Mouse (Mus musculus) erythroblast, embryonic 14.5 days (primary cell): ENCODE data around the gene Galnt17. TPM values are rescaled to one million over a fixed set of nuclear protein-coding genes. Genes with fewer than 3 reads are reported as not detected.

ENCODE experiments used
- H3K27me3 ChIP-seq: 2 replicates; pipeline ENCODE4 v1.6.1; 2012; ENCODE audit warnings: inconsistent platforms; ENCODE audit not compliant: control insufficient read depth
- H3K36me3 ChIP-seq: 2 replicates; pipeline ENCODE4 v1.6.1; 2012; ENCODE audit warnings: mild to moderate bottlenecking, inconsistent platforms; ENCODE audit not compliant: control insufficient read depth
- H3K4me1 ChIP-seq: 2 replicates; pipeline ENCODE4 v1.6.1; 2012; ENCODE audit warnings: inconsistent platforms; ENCODE audit not compliant: control insufficient read depth
- H3K4me3 ChIP-seq: replicated peaks from 2 replicates; pipeline ENCODE3; 2012; ENCODE audit warnings: moderate library complexity, mild to moderate bottlenecking, inconsistent platforms
- H3K9me3 ChIP-seq: 2 replicates; pipeline ENCODE4 v1.6.1; 2012; ENCODE audit warnings: low read length, inconsistent platforms, mixed read lengths; ENCODE audit not compliant: control insufficient read depth
- GATA1 ChIP-seq: IDR thresholded peaks from 2 replicates; pipeline ENCODE4 v1.6.1; 2012; ENCODE audit warnings: low read length, inconsistent platforms, mixed read lengths
- TAL1 ChIP-seq: IDR thresholded peaks from 3 replicates; pipeline ENCODE4 v1.6.1; 2012; ENCODE audit warnings: low read length, inconsistent platforms, mixed read lengths
- polyA plus RNA-seq: library from polyadenylated mRNA; stranded (reverse); fragments of >175 nt; gene quantifications from 2 replicates; pipeline ENCODE4 v1.2.3, GENCODE M21; 2012

Galnt17 gene
- polyA plus RNA-seq, 1 experiment: not detected

DNA sequence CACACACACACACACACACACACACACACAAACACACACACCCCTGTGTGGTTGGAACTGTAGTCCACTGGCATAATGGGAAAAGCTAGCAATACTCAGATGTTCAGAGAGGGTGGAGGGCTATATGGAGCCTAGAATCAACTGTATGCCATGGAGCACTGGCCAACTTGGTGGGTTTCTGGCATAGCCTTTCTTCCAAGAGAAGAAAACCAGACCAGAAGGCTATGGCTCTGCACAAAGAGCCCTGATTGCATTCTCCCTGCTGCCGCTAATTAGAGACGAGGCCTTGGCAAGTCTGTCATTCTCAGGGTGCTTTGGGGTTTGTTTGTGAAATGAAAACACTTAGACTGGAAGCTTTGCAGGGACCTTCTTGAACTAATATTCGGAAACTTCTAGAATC is 301.8 kb downstream of the Galnt17 start:
- no peaks in the 10 kb centered on the region for H3K27me3 ChIP-seq
- no peak overlapping the region for H3K4me3 ChIP-seq
- H3K4me1 ChIP-seq: no peaks in the 10 kb centered on the region
- TF ChIP-seq TAL1 (no peak), GATA1 (no peak)
- peaks cover 23% of the 10 kb centered on the region for H3K9me3 ChIP-seq
- H3K36me3 ChIP-seq: no peaks in the 10 kb centered on the region

DNA sequence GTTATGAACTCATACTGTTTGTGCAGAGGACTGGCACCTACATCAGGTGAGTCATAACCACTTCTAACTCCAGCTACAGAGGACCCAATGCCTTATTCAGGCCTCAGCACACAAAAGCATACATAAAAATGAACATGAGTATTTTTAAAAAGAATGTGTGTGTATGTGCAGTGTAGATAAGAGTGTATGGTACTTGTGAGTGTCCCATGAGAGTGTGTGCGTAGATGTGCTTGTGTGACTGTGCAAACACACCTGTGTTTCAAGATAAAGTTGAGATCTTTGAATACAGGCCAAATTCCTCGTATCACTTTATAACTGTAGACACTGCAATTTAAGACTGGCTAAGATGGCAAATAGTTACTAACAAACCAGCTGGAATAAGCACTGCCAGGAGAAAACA is 307.7 kb downstream of the Galnt17 start:
- Histone ChIP-seq H3K36me3 (no peaks in the 10 kb centered on the region), H3K9me3 (peaks cover 37% of the 10 kb centered on the region), H3K4me1 (no peaks in the 10 kb centered on the region), H3K27me3 (no peaks in the 10 kb centered on the region), H3K4me3 (no peak overlapping the region)
- no peak for TF ChIP-seq TAL1
- TF ChIP-seq GATA1: no peak

DNA sequence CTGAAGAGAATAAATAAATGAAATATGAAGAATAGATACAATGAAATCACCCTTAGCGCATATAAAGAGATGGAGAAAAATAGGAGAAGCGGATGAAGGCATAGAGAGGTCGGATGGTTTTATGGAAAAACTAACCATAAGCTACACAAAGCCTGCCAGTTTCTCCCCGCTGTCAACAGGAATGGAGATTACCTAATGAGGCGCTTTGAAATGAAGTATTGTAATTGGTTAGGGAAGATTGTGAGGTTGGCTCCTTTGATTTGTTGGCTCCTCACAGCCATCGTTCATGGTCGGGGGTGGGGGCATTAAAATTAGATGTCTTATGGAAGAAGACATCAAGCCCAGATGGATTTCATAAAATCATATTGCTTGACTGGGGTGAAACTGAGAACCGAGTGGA is 329.0 kb downstream of the Galnt17 start:
- Histone ChIP-seq H3K36me3 (no peaks in the 10 kb centered on the region), H3K27me3 (no peaks in the 10 kb centered on the region), H3K4me1 (no peaks in the 10 kb centered on the region), H3K9me3 (peaks cover 28% of the 10 kb centered on the region), H3K4me3 (no peak overlapping the region)
- no peak for TF ChIP-seq GATA1
- no peak for TF ChIP-seq TAL1

DNA sequence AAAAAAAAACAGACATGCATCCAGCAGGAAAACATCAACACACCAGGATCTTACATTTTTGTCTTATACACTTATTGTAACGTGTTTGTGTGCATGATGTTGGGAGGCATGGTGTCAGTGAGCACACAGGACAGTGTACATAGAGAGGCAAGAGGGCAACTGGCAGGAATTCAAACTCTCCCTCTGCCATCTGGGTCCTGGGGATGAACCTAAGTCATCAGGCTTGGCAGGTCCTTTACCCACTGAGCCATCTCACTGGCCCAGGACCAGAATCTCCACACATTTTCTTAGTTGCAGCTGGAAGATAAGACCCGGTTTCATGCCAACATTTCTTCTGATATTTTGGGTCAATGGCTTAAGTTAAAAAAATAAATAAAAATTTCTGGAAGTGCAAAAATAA is 329.4 kb downstream of the Galnt17 start:
- no peak overlapping the region for H3K4me3 ChIP-seq
- peaks cover 28% of the 10 kb centered on the region for H3K9me3 ChIP-seq
- H3K27me3 ChIP-seq: no peaks in the 10 kb centered on the region
- no peaks in the 10 kb centered on the region for H3K36me3 ChIP-seq
- no peaks in the 10 kb centered on the region for H3K4me1 ChIP-seq
- TF ChIP-seq TAL1: no peak

DNA sequence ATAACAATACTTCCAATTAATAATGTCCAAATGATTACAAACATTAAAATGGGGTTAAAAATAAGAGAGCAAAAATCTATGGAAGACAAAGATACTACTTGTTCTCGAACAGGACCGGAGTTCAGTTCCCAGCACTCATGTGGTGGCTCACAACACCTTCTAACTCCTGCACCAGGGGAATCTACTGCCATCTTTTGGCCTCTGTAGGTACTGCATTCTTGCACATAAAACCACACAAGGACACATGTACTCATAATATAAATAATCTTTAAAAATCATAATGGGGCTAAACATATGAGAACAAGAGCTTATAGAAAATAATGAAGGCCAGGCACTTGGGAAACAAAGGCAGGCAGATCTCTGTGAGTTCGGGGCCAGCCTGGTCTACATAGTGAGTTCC is 330.3 kb downstream of the Galnt17 start:
- H3K4me3 ChIP-seq: no peak overlapping the region
- no peaks in the 10 kb centered on the region for H3K27me3 ChIP-seq
- H3K4me1 ChIP-seq: no peaks in the 10 kb centered on the region
- peaks cover 26% of the 10 kb centered on the region for H3K9me3 ChIP-seq
- no peaks in the 10 kb centered on the region for H3K36me3 ChIP-seq
- TF ChIP-seq GATA1: no peak
- TF ChIP-seq TAL1: no peak

DNA sequence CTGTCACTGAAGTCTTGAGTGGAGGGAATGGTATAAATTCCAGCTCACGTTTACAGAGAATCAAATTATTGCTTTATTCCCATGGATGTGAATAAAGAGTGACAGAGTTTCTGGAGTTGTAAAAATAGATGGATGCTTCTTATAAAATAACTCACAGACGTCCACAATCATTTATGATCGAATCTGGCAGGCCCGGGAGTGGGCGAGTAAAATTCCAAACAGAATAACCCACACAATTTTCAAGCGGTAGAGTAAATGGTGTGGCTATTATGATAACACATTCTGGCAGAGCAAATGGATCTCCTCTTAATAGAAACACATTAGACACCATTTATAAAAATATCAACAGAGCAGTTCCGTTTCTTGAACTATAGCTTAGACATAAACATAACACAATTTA is 355.9 kb downstream of the Galnt17 start:
- Histone ChIP-seq H3K36me3 (no peaks in the 10 kb centered on the region), H3K4me1 (no peaks in the 10 kb centered on the region), H3K27me3 (no peaks in the 10 kb centered on the region), H3K9me3 (peaks cover 13% of the 10 kb centered on the region), H3K4me3 (no peak overlapping the region)
- TF ChIP-seq GATA1 (no peak), TAL1 (no peak)

DNA sequence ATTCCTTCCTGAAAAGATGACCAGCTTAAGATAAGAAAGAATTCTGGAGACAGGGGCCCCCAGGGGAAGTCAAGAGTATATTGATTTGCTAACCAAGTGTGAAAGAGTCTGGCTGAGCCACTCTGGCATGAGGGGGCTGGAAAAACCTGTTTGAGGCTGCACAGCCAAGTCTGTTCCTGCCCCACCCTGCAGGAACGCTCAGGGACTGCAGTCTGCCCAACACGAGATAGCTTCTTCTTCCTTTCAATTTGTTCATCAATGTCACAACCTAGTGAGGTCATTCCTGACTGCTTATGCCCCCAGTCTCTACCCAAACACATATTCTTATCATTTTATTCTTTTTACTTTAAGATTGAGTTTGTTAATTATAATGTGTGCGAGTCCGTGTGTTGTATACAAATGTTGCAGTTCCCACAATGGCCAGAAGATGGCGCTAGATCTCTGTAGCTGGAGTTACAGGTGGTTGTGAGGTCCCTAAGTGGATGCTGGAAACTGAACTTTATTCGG is 357.4 kb downstream of the Galnt17 start:
- no peak for TF ChIP-seq GATA1
- no peak for TF ChIP-seq TAL1
- no peaks in the 10 kb centered on the region for H3K36me3 ChIP-seq
- no peaks in the 10 kb centered on the region for H3K27me3 ChIP-seq
- H3K9me3 ChIP-seq: peaks cover 18% of the 10 kb centered on the region
- no peaks in the 10 kb centered on the region for H3K4me1 ChIP-seq
- H3K4me3 ChIP-seq: no peak overlapping the region

DNA sequence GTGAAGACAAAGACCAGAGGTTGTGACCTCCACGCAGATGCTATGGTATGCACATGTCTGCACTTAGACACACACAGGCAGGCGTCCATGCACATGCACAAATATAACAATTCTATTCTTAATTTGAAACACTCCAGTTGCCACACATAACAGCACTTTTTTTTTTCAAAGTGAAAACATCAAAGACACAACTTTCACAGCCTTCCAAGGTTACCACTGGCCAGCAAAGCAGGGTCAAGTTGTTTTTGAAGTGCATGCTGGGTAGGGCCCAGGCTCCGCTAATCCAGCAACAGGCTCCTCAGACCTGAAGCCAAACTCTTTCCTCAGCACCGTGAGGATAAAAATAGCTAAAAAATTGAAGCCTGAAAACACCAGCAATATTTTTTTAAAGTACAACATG is 357.9 kb downstream of the Galnt17 start:
- H3K36me3 ChIP-seq: no peaks in the 10 kb centered on the region
- H3K4me1 ChIP-seq: no peaks in the 10 kb centered on the region
- TF ChIP-seq GATA1 (no peak), TAL1 (no peak)
- no peaks in the 10 kb centered on the region for H3K27me3 ChIP-seq
- H3K4me3 ChIP-seq: no peak overlapping the region
- peaks cover 19% of the 10 kb centered on the region for H3K9me3 ChIP-seq

DNA sequence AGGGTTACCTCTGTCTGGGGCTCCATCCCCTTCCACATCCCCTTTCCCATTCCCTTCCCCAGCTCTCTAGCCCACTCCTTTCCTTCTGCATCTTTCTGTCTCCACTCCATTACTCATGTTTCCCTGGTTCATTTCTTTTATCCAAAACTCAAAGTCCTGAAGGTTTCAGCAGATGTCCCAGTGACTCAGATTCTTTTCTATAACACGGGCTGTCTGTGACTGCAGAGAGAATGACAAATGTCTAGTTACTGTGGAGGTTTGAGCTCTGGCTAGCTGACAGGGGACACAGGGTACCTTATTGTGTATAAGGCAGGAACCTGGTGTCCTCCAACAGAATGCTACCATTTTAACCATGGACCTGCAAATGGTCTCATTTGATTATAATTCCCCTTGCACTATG is 358.6 kb downstream of the Galnt17 start:
- peaks cover 23% of the 10 kb centered on the region for H3K9me3 ChIP-seq
- H3K4me3 ChIP-seq: no peak overlapping the region
- H3K4me1 ChIP-seq: no peaks in the 10 kb centered on the region
- no peaks in the 10 kb centered on the region for H3K36me3 ChIP-seq
- TF ChIP-seq GATA1 (no peak), TAL1 (no peak)
- H3K27me3 ChIP-seq: no peaks in the 10 kb centered on the region

DNA sequence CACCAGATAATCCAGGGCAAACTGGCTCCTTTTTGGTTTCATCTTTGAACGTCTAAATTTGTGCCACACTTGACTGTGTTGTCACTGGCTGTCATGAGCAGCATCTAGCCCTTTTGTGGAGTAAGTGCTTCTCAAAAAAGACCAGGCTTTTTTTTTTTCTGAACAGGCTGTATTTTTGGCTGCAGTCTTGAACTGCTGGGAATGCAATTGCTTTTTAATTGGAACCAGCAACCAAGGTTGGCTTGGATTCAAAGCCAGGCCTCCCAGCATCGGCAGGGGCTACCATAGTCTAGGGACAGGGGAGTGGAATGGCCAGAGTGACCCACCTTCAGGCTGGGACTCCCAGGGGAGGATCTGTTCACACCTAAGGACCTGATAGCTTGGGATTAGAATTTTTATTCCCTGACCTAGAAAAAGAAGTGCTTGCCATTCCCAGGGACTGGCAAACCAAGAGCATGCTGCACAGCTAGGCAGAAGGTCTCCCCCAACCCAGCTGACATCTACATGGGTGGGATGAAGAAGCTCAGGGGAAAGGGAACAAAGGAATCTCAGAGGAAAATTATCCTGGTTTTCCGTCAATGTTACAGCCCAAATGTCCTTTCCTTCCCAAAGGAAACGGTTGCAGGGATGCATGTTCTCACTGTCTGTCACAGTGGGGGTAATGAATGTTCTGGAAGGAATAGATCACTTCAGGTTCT is 369.2 kb downstream of the Galnt17 start:
- peaks cover 74% of the 10 kb centered on the region for H3K9me3 ChIP-seq
- H3K4me3 ChIP-seq: no peak overlapping the region
- TF ChIP-seq GATA1 (no peak), TAL1 (no peak)
- no peaks in the 10 kb centered on the region for H3K27me3 ChIP-seq
- no peaks in the 10 kb centered on the region for H3K36me3 ChIP-seq
- no peaks in the 10 kb centered on the region for H3K4me1 ChIP-seq
